Mouse (Mus musculus) G1E (cell line): Measurements from ENCODE around the gene Sfpq.

Experiments
- CTCF ChIP-seq: IDR thresholded peaks from 2 replicates; pipeline ENCODE4 v1.5.1; 2012; ENCODE audit warnings: low read depth, low read length, inconsistent platforms, mixed read lengths
- GATA1 ChIP-seq: IDR thresholded peaks from 2 replicates; pipeline ENCODE4 v1.6.1; 2012; ENCODE audit warnings: borderline replicate concordance, low read length, inconsistent platforms, mixed read lengths

DNA sequence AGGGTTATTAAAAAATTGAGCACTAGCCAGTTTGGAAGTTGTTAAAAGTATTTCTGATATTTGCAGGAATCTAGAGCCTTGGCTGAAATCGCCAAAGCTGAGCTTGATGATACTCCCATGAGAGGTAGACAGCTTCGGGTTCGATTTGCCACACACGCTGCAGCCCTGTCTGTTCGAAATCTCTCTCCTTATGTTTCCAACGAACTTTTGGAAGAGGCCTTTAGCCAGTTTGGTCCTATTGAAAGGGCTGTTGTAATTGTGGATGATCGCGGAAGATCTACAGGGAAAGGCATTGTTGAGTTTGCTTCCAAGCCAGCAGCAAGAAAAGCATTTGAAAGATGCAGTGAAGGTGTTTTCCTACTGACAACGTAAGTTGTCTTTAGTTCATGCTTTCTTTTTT lies 2.1 kb downstream of the Sfpq start:
- TF ChIP-seq CTCF (no peak), GATA1 (no peak)
